Mouse (Mus musculus) stomach, embryonic 16.5 days (tissue): ENCODE measurements around the gene Acsl3. TPM values are rescaled to one million over a fixed set of nuclear protein-coding genes. Genes with fewer than 3 reads are reported as not detected.

Experiments used
- ATAC-seq: fragments of 200-750 bp; cut with Nextera tagmentation; 2 replicates; pipeline ENCODE4 v1.8.0; 2017; ENCODE audit warnings: moderate number of reproducible peaks, moderate TSS enrichment; ENCODE audit not compliant: insufficient read depth, low FRiP score
- H3K27ac ChIP-seq: fragments of 300-500 bp; sonication (generic); 2 replicates; pipeline ENCODE4 v1.5.1; 2014; ENCODE audit warnings: low read length
- H3K27me3 ChIP-seq: fragments of 300-500 bp; sonication (generic); 2 replicates; pipeline ENCODE4 v1.6.1; 2014; ENCODE audit warnings: low read length, control low read depth, mixed read lengths; ENCODE audit not compliant: control insufficient read depth, insufficient read depth
- H3K36me3 ChIP-seq: fragments of 300-500 bp; sonication (generic); 2 replicates; pipeline ENCODE4 v1.6.1; 2014; ENCODE audit warnings: low read length; ENCODE audit not compliant: control insufficient read depth, insufficient read depth
- H3K4me1 ChIP-seq: fragments of 300-500 bp; sonication (generic); 2 replicates; pipeline ENCODE4 v1.6.1; 2014; ENCODE audit warnings: low read length, control low read depth, mixed read lengths; ENCODE audit not compliant: control insufficient read depth, insufficient read depth
- H3K4me2 ChIP-seq: fragments of 300-500 bp; sonication (generic); 2 replicates; pipeline ENCODE4 v1.6.1; 2014; ENCODE audit warnings: low read depth, low read length, mixed read lengths
- H3K4me3 ChIP-seq: fragments of 300-500 bp; sonication (generic); replicated peaks from 2 replicates; pipeline ENCODE4 v1.5.1; 2014; ENCODE audit warnings: mild to moderate bottlenecking, low read length
- H3K9ac ChIP-seq: fragments of 300-500 bp; sonication (generic); 2 replicates; pipeline ENCODE4 v1.6.1; 2014; ENCODE audit warnings: low read length
- H3K9me3 ChIP-seq: fragments of 300-500 bp; sonication (generic); replicated peaks from 2 replicates; pipeline ENCODE4 v1.6.1; 2016; ENCODE audit warnings: low read length, control low read depth; ENCODE audit not compliant: control insufficient read depth
- WGBS: fragments of 180-500 bp; shearing (Covaris S2); extraction: QIAGEN DNeasy Blood & Tissue Kit; methylation state at CpG from one replicate; pipeline ENCODE4 v1.1.7; 2014; 5-methylcytosine and 5-hydroxymethylcytosine counted together
- polyA plus RNA-seq: library from polyadenylated mRNA; unstranded; fragments of >200 nt; fragmentation: Nextera tagmentation; extraction: Ambion mirVana; gene quantifications from 2 replicates; pipeline ENCODE4 v1.2.1, GENCODE M21; 2015

Acsl3 gene
- polyA plus RNA-seq, 1 experiment from 2014 or later = 56.4 TPM

GRCm38 (mm10) chr1:78647317-78647885 lies 10.2 kb upstream of the Acsl3 start:
- H3K9ac ChIP-seq = no peak overlapping the region
- no peaks in the 10 kb centered on the region for H3K36me3 ChIP-seq
- no peak overlapping the region for H3K4me2 ChIP-seq
- no peak overlapping the region for H3K4me3 ChIP-seq
- peak overlapping the region; percentile 42; the same call in 1 of the 2 replicates for H3K27ac ChIP-seq
- no peaks in the 10 kb centered on the region for H3K9me3 ChIP-seq
- 42% methylated on average over 8 of the region's 8 CpGs for whole genome bisulfite sequencing
- H3K4me1 ChIP-seq = no peaks in the 10 kb centered on the region
- ATAC-seq = peak; percentile 79
- H3K27me3 ChIP-seq = no peaks in the 10 kb centered on the region

- ATAC-seq = no peak
- no peaks in the 10 kb centered on the region for H3K36me3 ChIP-seq
- 47% methylated on average over 6 of the region's 6 CpGs for WGBS
These were observed 8.2 kb upstream of the Acsl3 start for GRCm38 (mm10) chr1:78649269-78650061.

GRCm38 (mm10) chr1:78656472-78656871 lies 1.2 kb upstream of the Acsl3 start:
- Histone ChIP-seq H3K27ac (peak overlapping the region; percentile 83), H3K27me3 (no peaks in the 10 kb centered on the region), H3K4me1 (peaks cover 21% of the 10 kb centered on the region), H3K4me2 (no peak overlapping the region), H3K9ac (no peak overlapping the region), H3K9me3 (no peaks in the 10 kb centered on the region), H3K4me3 (no peak overlapping the region), H3K36me3 (no peaks in the 10 kb centered on the region)
- 17% methylated on average over 2 of the region's 2 CpGs for WGBS
- no peak for ATAC-seq

More at GRCm38 (mm10) chr1:78649269-78650061, 8.2 kb upstream of the Acsl3 start:
- no peak overlapping the region for H3K9ac ChIP-seq
- H3K9me3 ChIP-seq = no peaks in the 10 kb centered on the region
- H3K27ac ChIP-seq = no peak overlapping the region
- H3K4me1 ChIP-seq = no peaks in the 10 kb centered on the region
- no peak overlapping the region for H3K4me3 ChIP-seq
- no peak overlapping the region for H3K4me2 ChIP-seq
- H3K27me3 ChIP-seq = no peaks in the 10 kb centered on the region

GRCm38 (mm10) chr1:78657021-78657629 lies 500 bp upstream of the Acsl3 start:
- 25% methylated on average over 22 of the region's 22 CpGs for WGBS
- Histone ChIP-seq H3K4me3 (peak overlapping the region; percentile 92), H3K36me3 (no peaks in the 10 kb centered on the region), H3K27ac (peak overlapping the region; percentile 83), H3K9ac (peak overlapping the region; percentile 96), H3K4me1 (peaks cover 21% of the 10 kb centered on the region), H3K9me3 (no peaks in the 10 kb centered on the region), H3K4me2 (peak overlapping the region; percentile 66), H3K27me3 (no peaks in the 10 kb centered on the region)
- ATAC-seq = no peak

- Histone ChIP-seq H3K27me3 (no peaks in the 10 kb centered on the region), H3K4me2 (peak overlapping the region; percentile 68), H3K36me3 (no peaks in the 10 kb centered on the region), H3K4me3 (peak overlapping the region; percentile 92), H3K9me3 (no peaks in the 10 kb centered on the region), H3K27ac (peak overlapping the region; percentile 96), H3K9ac (peak overlapping the region; percentile 96), H3K4me1 (peaks cover 21% of the 10 kb centered on the region)
- under 1% methylated on average over 20 of the region's 20 CpGs for WGBS
- no peak for ATAC-seq
These were observed 1.0 kb downstream of the Acsl3 start for GRCm38 (mm10) chr1:78658441-78659269.

- Histone ChIP-seq H3K4me2 (peak overlapping the region; percentile 68), H3K27ac (no peak overlapping the region), H3K9me3 (no peaks in the 10 kb centered on the region), H3K4me1 (peaks cover 21% of the 10 kb centered on the region), H3K9ac (peak overlapping the region; percentile 96), H3K27me3 (no peaks in the 10 kb centered on the region), H3K4me3 (peak overlapping the region; percentile 92), H3K36me3 (peaks cover 2% of the 10 kb centered on the region; the same call in 1 of the 2 replicates)
- 47% methylated on average over 4 of the region's 4 CpGs for WGBS
- ATAC-seq = no peak
These were observed 1.7 kb downstream of the Acsl3 start for GRCm38 (mm10) chr1:78659270-78659823.

GRCm38 (mm10) chr1:78664326-78664725 lies 6.7 kb downstream of the Acsl3 start:
- Histone ChIP-seq H3K27me3 (no peaks in the 10 kb centered on the region), H3K27ac (no peak overlapping the region), H3K36me3 (peaks cover 14% of the 10 kb centered on the region), H3K9me3 (no peaks in the 10 kb centered on the region), H3K9ac (no peak overlapping the region), H3K4me1 (peaks cover 12% of the 10 kb centered on the region), H3K4me3 (no peak overlapping the region), H3K4me2 (no peak overlapping the region)
- 67% methylated on average over 4 of the region's 4 CpGs for WGBS
- no peak for ATAC-seq

GRCm38 (mm10) chr1:78665954-78666499 lies 8.4 kb downstream of the Acsl3 start:
- Histone ChIP-seq H3K4me2 (no peak overlapping the region), H3K27ac (no peak overlapping the region), H3K9ac (no peak overlapping the region), H3K4me3 (no peak overlapping the region), H3K9me3 (no peaks in the 10 kb centered on the region), H3K4me1 (no peaks in the 10 kb centered on the region), H3K27me3 (no peaks in the 10 kb centered on the region), H3K36me3 (peaks cover 14% of the 10 kb centered on the region)
- 95% methylated on average over 9 of the region's 9 CpGs for WGBS
- ATAC-seq = no peak
